Mouse (Mus musculus) testis, adult 2 months (tissue): Measurements from ENCODE around the gene Ubr7. TPM values are rescaled to one million over a fixed set of nuclear protein-coding genes. Genes with fewer than 3 reads are reported as not detected.

Source experiments
- H3K27ac ChIP-seq: fragments of 200-500 bp; 2 replicates; pipeline ENCODE4 v1.5.1; 2012; ENCODE audit warnings: low read depth, low read length; ENCODE audit not compliant: control insufficient read depth, insufficient read depth
- H3K27me3 ChIP-seq: fragments of 200-500 bp; 2 replicates; pipeline ENCODE4 v1.6.1; 2012; ENCODE audit warnings: mild to moderate bottlenecking, low read length, moderate library complexity; ENCODE audit not compliant: control insufficient read depth, insufficient read depth
- H3K36me3 ChIP-seq: fragments of 200-500 bp; 2 replicates; pipeline ENCODE4 v1.6.1; 2012; ENCODE audit warnings: mild to moderate bottlenecking, low read length; ENCODE audit not compliant: control insufficient read depth, insufficient read depth
- H3K4me1 ChIP-seq: fragments of 200-500 bp; 2 replicates; pipeline ENCODE4 v1.6.1; 2012; ENCODE audit warnings: low read length; ENCODE audit not compliant: control insufficient read depth, insufficient read depth
- H3K4me3 ChIP-seq: fragments of 200-500 bp; 2 replicates; pipeline ENCODE4 v1.5.1; 2012; ENCODE audit warnings: low read depth, mild to moderate bottlenecking, low read length, moderate library complexity, mixed read lengths; ENCODE audit not compliant: control insufficient read depth
- CTCF ChIP-seq: fragments of 200-500 bp; IDR thresholded peaks from 2 replicates; pipeline ENCODE4 v1.5.1; 2012; ENCODE audit warnings: low read depth, mild to moderate bottlenecking, inconsistent platforms, low read length, moderate library complexity; ENCODE audit not compliant: control insufficient read depth, insufficient read depth, insufficient replicate concordance
- POLR2A ChIP-seq: fragments of 200-500 bp; IDR thresholded peaks from 2 replicates; pipeline ENCODE4 v1.6.1; 2012; ENCODE audit warnings: low read depth, mild to moderate bottlenecking, inconsistent platforms, low read length, moderate library complexity; ENCODE audit not compliant: control insufficient read depth
- polyA plus RNA-seq: library from polyadenylated mRNA; depleted of rRNA; stranded (reverse); fragments of >200 nt; gene quantifications from 2 replicates; pipeline ENCODE4 v1.2.3, GENCODE M21; 2012; rRNA removed

Ubr7 gene
- polyA plus RNA-seq, 1 experiment: 47.2 TPM

- H3K36me3 ChIP-seq: no peaks in the 10 kb centered on the region; the same call in 1 of the 2 replicates
These were observed 27.3 kb downstream of the Ubr7 start for GRCm38 (mm10) chr12:102784899-102785592.

GRCm38 (mm10) chr12:102785593-102785985 is 27.8 kb downstream of the Ubr7 start:
- Histone ChIP-seq H3K4me3 (no peak overlapping the region), H3K4me1 (no peaks in the 10 kb centered on the region), H3K27me3 (no peaks in the 10 kb centered on the region), H3K36me3 (peaks cover 1% of the 10 kb centered on the region), H3K27ac (no peak overlapping the region)
- TF ChIP-seq CTCF (no peak), POLR2A (no peak)

More at GRCm38 (mm10) chr12:102784899-102785592, 27.3 kb downstream of the Ubr7 start:
- no peak for TF ChIP-seq POLR2A
- no peak for TF ChIP-seq CTCF
- no peaks in the 10 kb centered on the region for H3K27me3 ChIP-seq
- no peak overlapping the region for H3K4me3 ChIP-seq
- no peaks in the 10 kb centered on the region for H3K4me1 ChIP-seq
- no peak overlapping the region for H3K27ac ChIP-seq

GRCm38 (mm10) chr12:102787927-102788326 is 30.2 kb downstream of the Ubr7 start:
- no peak overlapping the region for H3K27ac ChIP-seq
- H3K36me3 ChIP-seq: peaks cover 2% of the 10 kb centered on the region
- TF ChIP-seq POLR2A (no peak), CTCF (no peak)

GRCm38 (mm10) chr12:102799528-102799927 is 41.8 kb downstream of the Ubr7 start:
- TF ChIP-seq POLR2A (no peak), CTCF (no peak)
- no peaks in the 10 kb centered on the region for H3K4me1 ChIP-seq

More at GRCm38 (mm10) chr12:102787927-102788326, 30.2 kb downstream of the Ubr7 start:
- Histone ChIP-seq H3K4me1 (no peaks in the 10 kb centered on the region), H3K27me3 (no peaks in the 10 kb centered on the region), H3K4me3 (no peak overlapping the region)

GRCm38 (mm10) chr12:102814858-102815257 is 57.1 kb downstream of the Ubr7 start:
- no peak overlapping the region for H3K27ac ChIP-seq
- no peak overlapping the region for H3K4me3 ChIP-seq
- H3K27me3 ChIP-seq: no peaks in the 10 kb centered on the region
- H3K36me3 ChIP-seq: no peaks in the 10 kb centered on the region
- TF ChIP-seq CTCF: no peak
- no peak for TF ChIP-seq POLR2A
- no peaks in the 10 kb centered on the region for H3K4me1 ChIP-seq

More at GRCm38 (mm10) chr12:102799528-102799927, 41.8 kb downstream of the Ubr7 start:
- Histone ChIP-seq H3K36me3 (no peaks in the 10 kb centered on the region), H3K27ac (no peak overlapping the region), H3K4me3 (no peak overlapping the region), H3K27me3 (no peaks in the 10 kb centered on the region)

GRCm38 (mm10) chr12:102826399-102826798 is 68.6 kb downstream of the Ubr7 start:
- Histone ChIP-seq H3K4me3 (no peak overlapping the region), H3K27ac (no peak overlapping the region), H3K36me3 (no peaks in the 10 kb centered on the region), H3K4me1 (no peaks in the 10 kb centered on the region), H3K27me3 (no peaks in the 10 kb centered on the region)
- TF ChIP-seq POLR2A (no peak), CTCF (no peak)

- H3K27ac ChIP-seq: no peak overlapping the region
- no peak for TF ChIP-seq POLR2A
- no peak for TF ChIP-seq CTCF
- no peak overlapping the region for H3K4me3 ChIP-seq
- H3K36me3 ChIP-seq: no peaks in the 10 kb centered on the region
- no peaks in the 10 kb centered on the region for H3K27me3 ChIP-seq
- H3K4me1 ChIP-seq: no peaks in the 10 kb centered on the region
These were observed 69.4 kb downstream of the Ubr7 start for GRCm38 (mm10) chr12:102827119-102827518.

Other genes with a start within 250 kb of the Ubr7 start
- gene Chga, start 203.0 kb upstream of the Ubr7 start, polyA plus RNA-seq: 8.5 and 14.1 TPM in 2 replicates
- 32.3 and 35.2 TPM in 2 replicates for gene Itpk1, start 53.0 kb upstream of the Ubr7 start, polyA plus RNA-seq
- gene Moap1, start 14.3 kb upstream of the Ubr7 start, polyA plus RNA-seq: 7.9 and 8.8 TPM in 2 replicates
- gene Tmem251, start 14.2 kb upstream of the Ubr7 start, polyA plus RNA-seq: 0.90 and 1.1 TPM in 2 replicates
- gene Gm28051, start 202 bp upstream of the Ubr7 start, polyA plus RNA-seq: 3.6 and 4.5 TPM in 2 replicates
- gene Gon7, start 164 bp upstream of the Ubr7 start, polyA plus RNA-seq: 11.0 and 11.2 TPM in 2 replicates
- 28.7 and 31.3 TPM in 2 replicates for gene Gm20604, start 705 bp downstream of the Ubr7 start, polyA plus RNA-seq
- 21.5 and 21.9 TPM in 2 replicates for gene Btbd7, start 120.5 kb downstream of the Ubr7 start, polyA plus RNA-seq
- 455 and 485 TPM in 2 replicates for gene Cox8c, start 141.3 kb downstream of the Ubr7 start, polyA plus RNA-seq
- gene Unc79, start 190.9 kb downstream of the Ubr7 start, polyA plus RNA-seq: 1.2 and 2.0 TPM in 2 replicates